Mouse (Mus musculus) left cerebral cortex, adult 8-10 months (tissue): Measurements from ENCODE around the gene Sulf2. TPM values are rescaled to one million over a fixed set of nuclear protein-coding genes. Genes with fewer than 3 reads are reported as not detected.
A peak's percentile ranks its signal among the peaks of the same experiment; 100 is the strongest.

ENCODE experiments used
- DNase-seq, 2 experiments: peaks; one replicate each; pipeline ENCODE4 v3.0.0; 2022; ENCODE audit warnings: low spot score in 2 of 2
- total RNA-seq, 4 experiments: library from RNA; stranded (reverse); gene quantifications; 2 replicates each; pipeline ENCODE4 v1.2.4; 2022

Gene Sulf2
- total RNA-seq, 4 experiments from 2014 or later, result 87.4 to 91.5 (median 88.6) TPM

DNA sequence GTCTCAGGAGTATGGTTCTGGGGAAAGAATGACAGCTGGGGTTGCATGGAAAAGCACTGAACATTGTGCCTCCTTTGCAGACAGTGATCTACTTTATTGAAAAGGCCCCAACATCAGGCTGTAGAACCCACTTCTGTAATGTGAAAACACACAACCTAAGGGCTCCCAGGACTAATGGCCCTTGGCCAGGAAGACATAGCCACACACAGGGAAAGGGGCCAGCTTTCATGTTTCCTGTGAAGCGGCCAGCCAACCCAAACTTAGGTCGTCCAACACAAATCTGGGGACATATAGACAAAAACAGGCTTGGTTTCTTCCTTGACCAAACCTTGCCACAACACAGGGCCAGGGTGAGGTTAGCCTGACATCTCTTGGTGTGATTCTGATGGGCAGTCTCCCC, 35.5 kb downstream of the Sulf2 start:
- no peak for DNase-seq

DNA sequence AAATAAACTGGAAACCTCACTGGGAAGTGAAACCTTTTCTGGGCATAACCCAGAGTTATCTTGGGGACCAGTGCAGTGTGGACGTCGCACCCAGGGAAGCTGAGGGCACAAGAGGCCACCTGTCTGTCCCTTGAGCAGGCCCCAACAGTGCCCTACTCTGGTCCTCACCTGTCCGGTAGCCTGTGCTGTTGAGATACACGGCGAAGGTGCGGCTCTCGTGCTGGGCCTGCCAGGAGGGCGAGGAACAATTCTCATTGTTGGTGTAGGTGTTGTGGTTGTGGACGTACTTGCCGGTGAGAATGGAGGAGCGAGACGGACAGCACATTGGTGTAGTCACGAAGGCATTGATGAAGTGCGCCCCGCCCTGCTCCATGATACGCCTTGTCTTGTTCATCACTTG, 38.8 kb downstream of the Sulf2 start:
- no peak for DNase-seq

DNA sequence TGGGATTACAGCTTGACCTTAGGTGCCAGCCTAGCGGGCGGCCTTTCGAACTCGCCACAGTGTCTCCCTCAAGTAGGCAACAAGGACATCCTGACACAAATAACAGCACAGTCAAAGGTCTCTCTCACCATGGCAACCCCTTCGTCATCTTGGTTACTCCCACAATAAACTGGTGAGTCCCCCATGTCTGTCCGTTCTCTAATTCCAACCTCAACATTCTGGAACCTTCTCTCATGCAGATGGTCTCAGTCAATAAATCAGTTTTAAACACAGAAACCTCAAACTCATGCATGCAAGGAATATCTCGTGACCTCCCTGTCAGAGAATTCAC, 39.2 kb downstream of the Sulf2 start:
- DNase-seq, result no peak

DNA sequence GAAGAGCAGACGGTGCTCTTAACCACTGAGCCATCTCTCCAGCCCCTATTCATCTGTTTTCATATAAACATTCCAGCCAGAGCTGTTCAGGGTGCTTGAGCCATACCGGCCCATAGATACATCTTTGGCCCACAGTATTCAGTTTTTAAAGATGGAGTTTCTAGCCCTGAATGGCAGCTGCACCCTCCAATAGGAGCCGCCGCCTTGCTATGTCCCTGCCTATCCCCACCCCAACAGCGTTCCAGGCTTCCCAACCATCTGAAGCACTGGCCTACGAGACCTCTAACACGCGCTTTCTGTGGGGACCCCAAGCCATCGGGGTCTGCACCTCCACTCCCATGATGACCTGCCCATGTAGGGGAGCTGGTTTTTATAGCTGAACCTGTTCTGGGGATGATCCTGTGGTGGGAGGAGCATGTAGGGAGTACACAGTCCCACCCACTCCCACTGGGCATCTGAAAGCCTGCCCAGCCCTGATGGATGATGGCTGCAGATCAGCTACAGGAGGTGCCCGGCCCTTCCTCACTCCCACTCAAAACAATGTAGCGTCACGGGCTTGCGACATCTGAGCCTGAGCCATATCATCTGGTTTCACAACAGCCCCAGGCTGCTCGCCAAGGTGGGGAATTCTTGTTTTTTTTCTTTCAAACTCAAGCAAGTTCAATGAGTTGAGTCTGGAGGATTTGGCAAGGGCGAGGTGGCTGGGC, 39.7 kb downstream of the Sulf2 start:
- DNase-seq, result no peak

DNA sequence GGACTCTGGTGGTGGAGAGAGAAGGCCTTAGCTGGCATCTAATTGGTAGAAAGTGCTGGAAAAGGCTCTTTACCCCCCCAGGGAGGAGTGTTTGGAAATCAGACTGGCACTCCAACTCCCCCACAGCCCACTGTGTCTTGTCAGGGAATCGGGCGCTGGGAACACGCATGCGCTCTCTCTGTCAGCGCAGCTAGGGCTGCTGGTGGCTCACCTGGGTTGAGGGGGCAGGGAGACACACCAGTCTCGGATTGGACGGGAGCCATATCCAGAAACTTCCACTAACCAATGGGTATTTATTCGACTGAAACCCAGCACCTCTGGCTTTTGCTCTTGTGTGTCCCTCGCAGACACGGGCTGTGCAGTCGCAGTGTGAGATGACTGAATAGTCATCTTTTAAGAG, 42.5 kb downstream of the Sulf2 start:
- DNase-seq, result no peak

DNA sequence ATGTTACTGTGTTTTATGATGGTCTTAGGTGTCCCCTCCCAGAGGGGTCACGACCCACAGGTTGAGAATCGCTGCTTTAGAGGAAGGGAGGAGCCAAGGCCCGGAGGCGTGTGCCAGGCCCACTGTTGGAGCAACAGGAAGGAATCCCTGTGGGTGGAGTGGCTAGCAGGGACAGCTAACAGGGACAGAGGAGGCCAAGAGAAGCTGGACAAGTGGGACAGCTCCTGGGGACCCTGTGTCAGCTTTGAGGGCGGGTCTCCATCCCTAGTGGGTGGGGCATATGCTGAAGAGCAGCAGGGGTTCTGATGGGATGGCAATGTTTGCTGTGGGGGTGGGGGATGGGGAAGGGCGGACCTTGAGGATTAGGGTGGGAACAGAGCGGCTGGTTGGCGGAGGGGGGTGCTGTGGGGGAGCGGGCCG, 43.6 kb downstream of the Sulf2 start:
- DNase-seq, result no peak

DNA sequence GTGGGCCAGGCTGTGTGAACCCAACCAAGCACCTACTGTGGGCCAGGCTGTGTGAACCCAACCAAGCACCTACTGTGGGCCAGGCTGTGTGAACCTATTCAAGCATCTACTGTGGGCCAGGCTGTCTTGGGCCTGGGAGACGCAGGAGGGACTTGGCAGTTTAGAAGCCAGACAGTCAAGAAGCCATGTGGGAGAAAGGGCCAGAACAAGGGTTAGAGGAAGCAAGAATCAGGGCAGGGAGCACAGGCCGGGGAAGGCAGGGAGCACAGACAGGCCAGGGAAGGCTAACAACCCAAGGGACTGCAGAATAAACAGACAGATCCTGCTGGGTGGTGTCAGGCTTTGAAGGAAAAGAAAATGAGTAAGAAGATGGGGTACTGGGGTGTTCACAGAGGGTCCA, 44.2 kb downstream of the Sulf2 start:
- DNase-seq, result no peak

DNA sequence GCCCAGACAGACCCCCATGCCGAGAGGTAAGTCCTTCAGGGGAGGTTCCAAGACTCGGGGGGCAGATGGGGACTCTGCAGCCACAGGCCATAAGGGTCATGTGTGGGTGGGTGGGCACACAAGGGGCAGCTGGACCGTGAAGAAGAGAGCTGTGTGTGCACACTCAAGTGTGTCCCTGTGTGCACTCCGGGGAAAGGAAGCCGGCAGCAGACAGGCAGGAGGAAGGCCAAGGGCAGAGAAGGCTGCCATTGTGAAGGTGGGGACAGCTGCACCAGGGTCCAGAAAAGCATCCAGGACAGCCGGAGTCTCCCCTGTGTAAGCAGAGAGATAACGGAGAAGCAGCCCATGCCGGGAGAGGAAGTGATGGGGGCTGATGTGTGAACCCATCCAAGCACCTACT, 44.7 kb downstream of the Sulf2 start:
- no peak for DNase-seq

DNA sequence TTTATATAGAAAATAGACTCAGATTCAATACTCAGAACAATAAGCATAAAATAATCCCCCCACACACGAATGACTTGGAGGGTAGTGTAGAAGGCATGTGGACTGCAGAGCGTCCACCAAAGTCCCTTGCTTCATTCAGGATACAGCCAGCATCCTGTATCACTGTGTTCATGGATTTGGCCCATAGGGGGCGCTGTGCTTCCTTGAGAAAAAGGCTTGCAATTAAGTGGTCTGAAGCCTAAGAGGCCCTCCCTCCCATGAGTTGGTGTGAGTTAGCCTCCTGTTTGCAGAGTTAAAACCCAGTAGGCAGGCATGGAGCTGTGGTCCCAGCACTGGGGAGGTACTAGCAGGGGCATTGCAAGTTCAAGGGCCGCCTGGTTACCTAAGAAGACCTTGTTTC, 47.1 kb downstream of the Sulf2 start:
- DNase-seq, result peak; percentile 66 to 75

DNA sequence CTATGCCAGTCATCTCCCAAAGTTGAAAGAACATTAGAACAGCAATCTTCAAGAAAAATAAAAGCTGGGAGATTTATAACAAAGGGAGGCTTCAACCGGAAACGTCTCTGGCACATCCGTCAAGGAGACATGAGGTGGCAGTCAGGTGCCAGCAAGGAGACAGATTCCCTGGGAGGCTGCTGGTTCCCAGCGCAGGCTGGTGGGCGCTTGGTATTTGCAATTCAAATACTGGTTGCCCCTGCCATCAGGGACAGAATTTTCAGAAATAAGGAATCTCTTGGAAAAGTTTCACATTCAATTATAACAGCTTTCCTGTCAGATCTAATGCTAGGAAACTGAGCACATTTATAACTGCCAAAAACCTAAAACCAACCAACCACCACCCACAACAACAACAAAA, 47.6 kb downstream of the Sulf2 start:
- DNase-seq, result no peak

DNA sequence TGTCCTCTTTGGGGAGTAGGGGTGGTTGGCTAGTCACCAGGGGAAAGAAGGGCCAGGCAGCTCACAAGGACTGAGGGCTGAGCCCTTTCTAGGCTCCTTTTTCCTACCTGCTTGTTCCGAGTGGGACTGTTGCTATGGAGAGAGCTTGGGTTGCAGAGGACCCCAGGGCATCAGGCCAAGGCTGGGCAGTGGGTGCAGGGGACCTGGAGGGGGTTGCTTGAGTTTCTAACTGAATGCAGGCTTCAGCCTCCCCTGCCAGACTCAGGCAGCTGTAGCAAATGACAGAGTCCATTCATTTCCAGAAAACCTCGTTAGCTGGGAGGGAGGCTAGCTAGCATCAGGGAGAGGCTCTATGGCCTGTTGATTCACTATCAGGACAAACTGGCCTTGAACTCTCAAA, 48.8 kb downstream of the Sulf2 start:
- no peak for DNase-seq

DNA sequence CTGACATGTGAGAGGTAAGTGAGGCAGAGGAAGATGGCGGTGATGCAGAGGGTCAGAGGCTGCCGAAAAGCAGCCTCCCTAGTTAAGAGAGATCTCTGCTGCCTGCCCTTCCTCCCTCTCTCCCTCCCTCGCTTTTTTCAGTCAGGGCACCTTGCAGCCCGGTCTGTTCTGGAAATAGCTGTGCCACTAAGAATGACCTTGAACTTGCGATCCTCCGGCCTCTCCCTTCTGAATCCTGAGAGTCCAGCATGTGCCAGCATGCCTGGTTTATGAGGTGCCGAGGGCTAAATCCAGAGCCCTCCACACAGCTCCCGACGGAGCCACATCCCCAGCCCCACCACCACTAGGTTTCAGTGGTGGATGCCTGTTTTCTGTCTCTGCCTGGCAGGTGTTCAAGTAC, 49.6 kb downstream of the Sulf2 start:
- DNase-seq, result no peak

DNA sequence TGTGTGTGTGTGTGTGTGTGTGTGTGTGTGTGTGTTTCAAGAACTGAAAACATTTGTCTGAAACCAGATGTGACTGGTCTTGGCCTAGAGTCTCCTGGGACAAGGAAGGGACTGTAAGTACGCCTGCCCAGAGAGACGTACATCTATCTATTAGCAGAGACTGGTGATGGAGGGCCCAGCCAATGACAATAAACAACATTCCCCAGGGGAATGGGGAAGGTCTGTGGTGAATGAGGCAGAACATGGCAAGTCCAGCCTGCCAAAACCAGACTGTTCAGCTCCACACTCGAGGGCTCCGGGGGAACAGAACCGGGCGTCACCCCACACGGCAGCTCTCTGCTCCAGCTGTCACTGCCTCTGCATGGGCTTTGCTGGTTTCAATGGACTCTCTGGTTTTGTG, 52.6 kb downstream of the Sulf2 start:
- DNase-seq, result no peak

DNA sequence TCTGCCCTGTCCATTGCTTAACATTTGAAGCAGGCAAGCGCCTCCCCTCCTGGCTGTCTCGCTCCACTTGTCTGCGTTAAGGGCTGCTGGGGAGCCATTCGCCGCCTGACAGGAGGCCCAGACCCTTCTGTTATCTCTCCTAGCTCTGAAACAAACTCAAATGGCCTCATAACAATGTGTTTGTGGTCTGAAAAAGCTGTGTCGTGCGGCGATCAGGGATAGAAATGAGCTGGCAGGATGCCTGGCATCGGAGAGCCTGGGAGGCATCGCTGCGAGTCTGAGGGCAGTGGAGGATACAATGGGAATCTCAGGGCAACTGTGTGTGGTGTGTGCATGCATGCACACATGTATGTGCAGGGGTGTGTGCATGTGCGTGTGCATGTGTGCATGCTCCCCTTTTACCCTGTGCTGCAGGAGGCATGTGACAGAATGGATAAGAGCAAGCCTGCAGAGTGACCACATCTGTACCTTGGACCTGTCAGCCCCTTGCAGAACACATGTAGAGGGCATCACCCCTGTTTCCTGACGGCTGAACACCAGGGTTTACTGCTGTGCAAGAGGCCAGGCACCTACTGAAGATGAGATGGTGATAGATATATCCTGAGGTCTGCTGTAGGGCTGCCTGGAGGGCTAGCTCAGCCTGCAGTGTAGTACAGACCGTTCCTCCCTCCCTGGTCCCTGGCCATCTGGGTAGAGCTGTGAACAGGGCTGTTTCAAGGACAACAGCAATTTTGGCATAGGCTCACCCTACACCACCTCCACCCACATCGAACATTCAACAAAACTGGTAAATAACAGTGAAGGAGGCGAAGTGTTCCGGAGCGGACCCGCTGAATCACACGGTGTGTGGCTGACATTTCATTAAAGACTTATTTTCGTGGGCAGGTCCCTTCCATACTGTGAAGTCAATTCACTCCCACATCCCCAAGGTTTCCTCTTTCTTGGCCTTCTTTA, 54.9 kb downstream of the Sulf2 start:
- no peak for DNase-seq

DNA sequence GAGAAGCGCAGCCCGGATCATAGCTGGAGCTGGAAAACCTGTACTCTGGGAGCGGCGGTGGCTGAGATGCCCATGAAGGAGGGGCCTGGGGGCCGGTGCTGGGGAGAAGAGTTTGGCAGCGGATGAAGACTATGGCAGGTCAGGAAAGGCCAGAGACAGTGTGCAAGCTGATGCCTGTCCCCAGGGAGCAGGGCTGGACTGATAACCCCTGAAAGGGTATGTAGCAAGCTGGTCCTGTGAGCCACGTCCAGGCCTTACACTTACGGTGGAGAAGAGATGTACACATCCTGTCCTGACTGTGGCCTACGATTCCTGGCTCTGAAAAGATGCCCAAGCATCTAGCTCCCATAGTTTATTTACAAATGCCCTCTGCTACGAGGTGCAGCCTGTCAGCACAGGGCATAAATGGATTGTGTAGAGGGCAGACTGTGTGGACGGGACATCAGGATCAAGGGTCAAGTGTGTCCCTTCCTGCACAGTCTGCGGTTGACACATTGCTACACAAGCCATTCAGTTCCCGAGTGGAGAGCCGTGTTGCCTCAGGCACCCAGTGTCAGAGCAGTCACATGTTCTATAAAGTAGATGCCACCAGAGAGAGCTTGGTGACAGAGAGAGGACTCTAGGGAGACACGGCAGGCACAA, 57.0 kb downstream of the Sulf2 start:
- DNase-seq, result no peak

DNA sequence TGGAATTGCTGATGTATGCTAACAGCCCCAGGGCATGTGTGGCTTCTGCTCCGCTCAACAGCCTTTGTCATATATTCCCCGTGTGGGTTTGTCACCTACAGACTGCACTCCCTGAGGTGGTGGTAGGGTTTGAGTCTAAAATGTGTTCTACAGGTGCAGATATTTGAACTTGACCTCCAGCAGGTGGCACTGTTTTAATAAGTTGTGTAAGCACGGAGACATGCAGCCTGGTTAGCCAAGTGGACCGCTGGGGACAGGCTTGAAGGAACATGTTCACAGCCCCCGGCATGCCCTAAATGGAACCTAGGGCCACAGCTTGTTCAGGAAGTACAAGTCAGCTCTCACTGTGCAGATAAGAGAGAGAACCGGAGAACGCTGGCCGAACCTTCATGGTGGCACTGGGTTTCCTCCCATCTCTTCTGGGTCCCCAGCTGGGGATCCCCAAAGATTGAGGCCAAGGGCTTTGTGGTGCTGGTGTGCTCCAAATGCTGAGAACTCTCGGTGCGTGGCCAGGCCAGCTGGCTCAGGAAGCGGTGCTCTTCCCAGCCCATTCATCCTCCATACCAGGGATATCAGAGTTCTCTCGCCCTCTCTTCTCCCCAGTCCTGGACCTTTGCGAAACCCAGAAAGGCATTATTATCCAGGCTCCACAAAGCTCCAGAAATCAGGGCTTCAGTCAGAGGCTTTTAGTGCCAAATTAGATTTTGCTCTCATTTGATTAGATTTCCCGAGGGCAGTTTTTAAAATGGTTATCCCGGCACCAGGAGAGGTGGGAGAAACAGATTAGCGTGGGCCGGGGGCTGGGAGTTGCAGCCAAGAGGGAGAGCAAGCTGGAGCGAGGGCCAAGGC, 57.8 kb downstream of the Sulf2 start:
- no peak for DNase-seq

DNA sequence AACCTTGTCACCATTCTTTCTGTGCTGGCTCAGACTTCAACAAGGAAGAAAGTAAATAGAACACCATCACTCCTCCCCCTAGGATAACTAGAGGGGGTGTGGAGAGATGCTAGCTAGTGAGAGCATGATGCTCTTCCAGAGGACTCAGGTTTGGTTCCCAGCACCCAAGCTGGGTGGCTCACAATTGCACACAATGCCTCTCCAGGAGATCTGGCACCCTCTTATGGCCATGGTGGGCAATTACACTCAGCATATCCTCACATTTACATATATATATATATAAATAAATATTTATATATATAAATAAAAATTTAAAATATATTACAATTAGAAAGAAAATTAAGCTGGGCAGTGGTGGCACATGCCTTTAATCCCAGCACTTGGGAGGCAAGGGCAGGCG, 58.6 kb downstream of the Sulf2 start:
- no peak for DNase-seq

DNA sequence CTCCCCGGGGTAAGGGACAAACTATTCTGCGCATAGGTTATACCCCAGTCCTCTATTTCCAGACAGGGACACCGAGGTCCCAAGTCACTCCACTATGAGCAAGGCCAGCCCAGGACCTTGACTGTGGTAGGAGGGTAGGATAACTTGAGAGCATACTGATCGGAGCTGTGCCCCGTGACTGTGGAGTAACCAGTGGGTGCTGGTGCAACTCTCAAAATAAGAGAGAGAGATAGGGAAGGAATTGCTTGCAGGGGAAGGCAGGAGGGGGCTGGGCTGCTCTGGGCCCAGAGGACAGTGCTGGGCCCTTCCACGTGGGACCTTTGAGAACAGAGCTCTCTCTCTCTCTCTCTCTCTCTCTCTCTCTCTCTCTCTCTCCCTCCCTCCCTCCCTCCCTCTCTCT, 59.2 kb downstream of the Sulf2 start:
- no peak for DNase-seq

DNA sequence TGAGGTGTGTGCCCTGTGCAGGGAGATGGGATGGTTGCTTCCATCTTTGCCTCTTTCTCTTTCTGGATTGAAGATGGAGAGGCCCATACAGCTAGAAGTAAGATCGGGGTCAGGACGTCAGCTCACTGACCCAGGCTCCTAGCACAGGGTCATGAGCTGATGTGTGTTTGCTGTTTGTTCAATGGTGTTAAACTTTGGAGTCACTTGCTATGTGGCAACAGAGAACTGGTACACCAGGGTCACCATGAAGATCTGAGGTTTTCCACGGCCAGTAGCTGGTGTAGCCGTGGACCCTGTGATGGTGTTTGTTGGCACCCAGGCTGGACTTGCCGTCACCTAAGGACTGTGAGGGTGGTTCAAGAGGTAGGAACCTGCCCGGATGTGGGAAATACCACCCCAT, 63.1 kb downstream of the Sulf2 start:
- DNase-seq, result no peak

DNA sequence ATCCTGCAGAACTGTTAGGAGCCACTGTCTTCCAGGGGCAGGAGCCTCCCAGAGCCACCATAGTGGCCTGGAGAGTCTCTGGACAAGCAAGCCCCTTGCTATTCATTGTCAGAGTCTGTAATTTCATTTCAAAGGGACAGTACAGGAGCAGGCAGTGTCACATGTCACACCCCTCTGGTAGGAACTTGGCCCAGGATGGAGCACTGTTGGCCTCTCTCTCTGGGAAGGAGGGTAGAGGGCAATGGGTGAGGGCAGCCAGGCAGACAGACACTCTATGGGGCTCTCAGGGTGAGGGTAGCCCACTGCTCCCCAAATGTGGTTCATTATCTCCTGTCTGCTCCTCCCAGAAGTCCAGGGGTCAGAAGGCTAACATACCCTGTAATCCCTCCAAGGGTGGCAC, 63.9 kb downstream of the Sulf2 start:
- no peak for DNase-seq

DNA sequence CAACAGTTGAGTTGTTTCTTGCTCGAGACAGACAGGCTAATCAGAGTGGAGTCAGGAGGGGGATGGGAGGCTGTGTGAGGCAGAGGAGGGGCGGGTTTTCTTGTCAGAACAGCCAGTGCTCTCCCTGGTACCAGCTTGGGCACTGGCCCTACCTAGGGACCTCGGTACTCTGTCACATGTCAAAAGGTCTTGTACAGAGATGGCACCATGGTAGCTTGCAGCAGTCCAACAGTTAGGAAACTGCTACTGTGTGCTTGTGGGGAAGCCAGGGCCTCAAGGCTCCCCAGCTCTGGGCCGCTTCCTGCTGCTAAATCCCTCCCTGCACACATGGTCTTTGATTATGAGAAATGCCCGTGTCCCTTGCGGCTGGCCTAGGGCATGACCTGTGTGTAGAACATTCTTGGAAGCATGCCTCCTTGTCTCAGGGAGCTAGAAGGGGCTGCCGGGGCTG, 65.3 kb downstream of the Sulf2 start:
- no peak for DNase-seq
